Mouse (Mus musculus): ENCODE measurements at regions not wholly inside any gene's neighbourhood (a gene's known extent, or its start where the extent isn't known, plus 50 kb on each side); places are given as distances from the start of the nearest gene placed in this dataset.
"Not testable (repeated sequence)": the region's sequence is repeated elsewhere in the genome, so short reads cannot be mapped to it uniquely, and the experiment has no call there.

- 85% methylated on average over 6 of the region's 6 CpGs for WGBS
These were observed 223.6 kb upstream of the Car8 start for GRCm38 (mm10) chr4:8462414-8462813.

GRCm38 (mm10) chr4:8454346-8454745 lies 215.5 kb upstream of the Car8 start:
- Histone ChIP-seq H3K4me1 (ENCODE audit: control insufficient read depth, insufficient read depth) (no peaks in the 10 kb centered on the region), H3K27me3 (ENCODE audit: control insufficient read depth, insufficient read depth, low read length) (no peaks in the 10 kb centered on the region)
- 79% methylated on average over 2 of the region's 2 CpGs for WGBS

More at GRCm38 (mm10) chr4:8462414-8462813, 223.6 kb upstream of the Car8 start:
- not testable (repeated sequence) for ATAC-seq (ENCODE audit: insufficient read depth, low read depth); H3K27ac ChIP-seq (ENCODE audit: low read depth); H3K36me3 ChIP-seq (replicated peaks; ENCODE audit: control insufficient read depth, insufficient read depth, low read length); DNase-seq (ENCODE audit: low spot score); H3K9ac ChIP-seq (replicated peaks; ENCODE audit: low read depth, low read length); H3K9me3 ChIP-seq (replicated peaks; ENCODE audit: control insufficient read depth, low read length); H3K4me3 ChIP-seq (ENCODE audit: low read depth, low read length); H3K4me1 ChIP-seq (ENCODE audit: control insufficient read depth, insufficient read depth); H3K27me3 ChIP-seq (ENCODE audit: control insufficient read depth, insufficient read depth, low read length); H3K4me2 ChIP-seq (ENCODE audit: low read depth, low read length)

GRCm38 (mm10) chr4:8432393-8432792 lies 193.6 kb upstream of the Car8 start:
- no peaks in the 10 kb centered on the region for H3K9me3 ChIP-seq (replicated peaks; ENCODE audit: control insufficient read depth, low read length)
- ATAC-seq (ENCODE audit: insufficient read depth, low read depth) = no peak
- DNase-seq (ENCODE audit: low spot score) = no peak
- no peaks in the 10 kb centered on the region for H3K36me3 ChIP-seq (replicated peaks; ENCODE audit: control insufficient read depth, insufficient read depth, low read length)
- H3K4me3 ChIP-seq (ENCODE audit: low read depth, low read length) = no peak overlapping the region
- H3K9ac ChIP-seq (replicated peaks; ENCODE audit: low read depth, low read length) = no peak overlapping the region
- H3K4me2 ChIP-seq (ENCODE audit: low read depth, low read length) = no peak overlapping the region
- WGBS = 37% methylated on average over 2 of the region's 2 CpGs
- H3K4me1 ChIP-seq (ENCODE audit: control insufficient read depth, insufficient read depth) = 0 out of 2 replicates have a peak, but pooled peaks cover 3% of the 10 kb centered on the region
- H3K27ac ChIP-seq (ENCODE audit: low read depth) = no peak overlapping the region
- TF ChIP-seq CTCF (IDR thresholded peaks at IDR 0.05; ENCODE audit: low read depth) (peak; percentile 61), EP300 (IDR thresholded peaks at IDR 0.05; ENCODE audit: low read depth) (no peak)
- no peaks in the 10 kb centered on the region for H3K27me3 ChIP-seq (ENCODE audit: control insufficient read depth, insufficient read depth, low read length)

More at GRCm38 (mm10) chr4:8454346-8454745, 215.5 kb upstream of the Car8 start:
- DNase-seq (ENCODE audit: low spot score) (no peak), ATAC-seq (ENCODE audit: insufficient read depth, low read depth) (no peak)
- Histone ChIP-seq H3K9ac (replicated peaks; ENCODE audit: low read depth, low read length) (no peak overlapping the region), H3K4me2 (ENCODE audit: low read depth, low read length) (no peak overlapping the region), H3K36me3 (replicated peaks; ENCODE audit: control insufficient read depth, insufficient read depth, low read length) (no peaks in the 10 kb centered on the region), H3K4me3 (ENCODE audit: low read depth, low read length) (no peak overlapping the region), H3K27ac (ENCODE audit: low read depth) (no peak overlapping the region), H3K9me3 (replicated peaks; ENCODE audit: control insufficient read depth, low read length) (no peaks in the 10 kb centered on the region)
- TF ChIP-seq CTCF (IDR thresholded peaks at IDR 0.05; ENCODE audit: low read depth) (no peak), EP300 (IDR thresholded peaks at IDR 0.05; ENCODE audit: low read depth) (no peak)

GRCm38 (mm10) chr4:8431032-8431332 lies 192.1 kb upstream of the Car8 start:
- Histone ChIP-seq H3K4me2 (ENCODE audit: low read depth, low read length) (no peak overlapping the region), H3K36me3 (replicated peaks; ENCODE audit: control insufficient read depth, insufficient read depth, low read length) (no peaks in the 10 kb centered on the region), H3K27me3 (ENCODE audit: control insufficient read depth, insufficient read depth, low read length) (no peaks in the 10 kb centered on the region), H3K9me3 (replicated peaks; ENCODE audit: control insufficient read depth, low read length) (no peaks in the 10 kb centered on the region), H3K4me3 (ENCODE audit: low read depth, low read length) (no peak overlapping the region), H3K27ac (ENCODE audit: low read depth) (no peak overlapping the region), H3K9ac (replicated peaks; ENCODE audit: low read depth, low read length) (no peak overlapping the region), H3K4me1 (ENCODE audit: control insufficient read depth, insufficient read depth) (0 out of 2 replicates have a peak, but pooled peaks cover 3% of the 10 kb centered on the region)
- WGBS = 33% methylated on average over 1 of the region's 1 CpGs
- ATAC-seq (ENCODE audit: insufficient read depth, low read depth) = no peak
- DNase-seq (ENCODE audit: low spot score) = no peak
- TF ChIP-seq EP300 (IDR thresholded peaks at IDR 0.05; ENCODE audit: low read depth) (no peak), CTCF (IDR thresholded peaks at IDR 0.05; ENCODE audit: low read depth) (no peak)

- Histone ChIP-seq H3K9ac (replicated peaks; ENCODE audit: low read depth, low read length) (no peak overlapping the region), H3K27ac (ENCODE audit: low read depth) (no peak overlapping the region), H3K4me1 (ENCODE audit: control insufficient read depth, insufficient read depth) (0 out of 2 replicates have a peak, but pooled peaks cover 3% of the 10 kb centered on the region), H3K27me3 (ENCODE audit: control insufficient read depth, insufficient read depth, low read length) (no peaks in the 10 kb centered on the region), H3K9me3 (replicated peaks; ENCODE audit: control insufficient read depth, low read length) (no peaks in the 10 kb centered on the region), H3K4me3 (ENCODE audit: low read depth, low read length) (no peak overlapping the region), H3K36me3 (replicated peaks; ENCODE audit: control insufficient read depth, insufficient read depth, low read length) (no peaks in the 10 kb centered on the region), H3K4me2 (ENCODE audit: low read depth, low read length) (no peak overlapping the region)
- ATAC-seq (ENCODE audit: insufficient read depth, low read depth) (no peak), DNase-seq (ENCODE audit: low spot score) (no peak)
- WGBS = 82% methylated on average over 4 of the region's 4 CpGs
- no peak for TF ChIP-seq CTCF (IDR thresholded peaks at IDR 0.05; ENCODE audit: low read depth)
- TF ChIP-seq EP300 (IDR thresholded peaks at IDR 0.05; ENCODE audit: low read depth) = no peak
These were observed 191.6 kb upstream of the Car8 start for GRCm38 (mm10) chr4:8430269-8431031.

GRCm38 (mm10) chr4:8429771-8430170 lies 190.9 kb upstream of the Car8 start:
- H3K4me1 ChIP-seq (ENCODE audit: control insufficient read depth, insufficient read depth) = 0 out of 2 replicates have a peak, but pooled peaks cover 3% of the 10 kb centered on the region
- 52% methylated on average over 5 of the region's 5 CpGs for WGBS
- no peak overlapping the region for H3K4me2 ChIP-seq (ENCODE audit: low read depth, low read length)
- no peak overlapping the region for H3K9ac ChIP-seq (replicated peaks; ENCODE audit: low read depth, low read length)
- no peaks in the 10 kb centered on the region for H3K27me3 ChIP-seq (ENCODE audit: control insufficient read depth, insufficient read depth, low read length)
- no peaks in the 10 kb centered on the region for H3K9me3 ChIP-seq (replicated peaks; ENCODE audit: control insufficient read depth, low read length)
- no peak overlapping the region for H3K27ac ChIP-seq (ENCODE audit: low read depth)
- H3K36me3 ChIP-seq (replicated peaks; ENCODE audit: control insufficient read depth, insufficient read depth, low read length) = no peaks in the 10 kb centered on the region
- H3K4me3 ChIP-seq (ENCODE audit: low read depth, low read length) = no peak overlapping the region
- DNase-seq (ENCODE audit: low spot score) (no peak), ATAC-seq (ENCODE audit: insufficient read depth, low read depth) (no peak)
- TF ChIP-seq EP300 (IDR thresholded peaks at IDR 0.05; ENCODE audit: low read depth) (no peak), CTCF (IDR thresholded peaks at IDR 0.05; ENCODE audit: low read depth) (no peak)
